Comparison of ENCODE assay signal across 9 mouse cellular contexts in the genomic region with DNA sequence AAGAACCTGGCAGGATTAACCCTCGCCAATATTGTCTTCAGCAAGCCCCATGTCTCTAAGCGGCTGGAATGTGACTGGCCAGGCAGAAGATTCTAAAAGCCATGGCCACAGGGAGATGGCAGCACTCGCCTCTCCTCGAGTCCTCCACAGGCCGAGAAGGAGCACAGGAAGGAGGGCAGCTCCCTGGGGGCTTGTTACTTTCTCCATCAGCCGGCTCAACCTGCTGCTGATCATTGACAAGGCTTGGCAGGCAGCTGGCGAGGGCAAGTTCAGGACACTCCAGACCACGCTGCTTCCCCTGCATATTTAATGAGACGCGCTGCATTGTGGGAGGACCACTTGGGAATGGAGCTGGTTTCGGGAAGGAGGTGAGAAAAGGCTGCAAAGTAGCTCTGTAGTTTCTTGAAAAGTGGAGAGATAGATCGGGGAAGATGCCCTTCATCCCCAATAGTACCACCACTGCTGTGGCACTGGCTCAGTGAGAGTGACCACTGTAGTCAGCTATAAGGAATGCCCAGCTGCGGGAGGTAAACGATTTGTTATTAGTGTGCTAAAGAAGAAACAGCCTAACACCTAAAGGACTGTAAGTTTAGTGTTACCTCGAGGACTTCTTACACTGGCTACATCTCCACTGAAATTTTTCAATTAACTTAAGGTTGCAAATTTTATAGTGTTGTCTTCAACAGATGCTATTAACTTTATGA.
DNase-seq lines count a peak whose midpoint lies in the region; ATAC-seq and TF ChIP-seq lines count a peak whose summit lies in the region.
"Had no signal": no experiment of that assay in that cellular context is flagged by ENCODE, and none has a peak within 500 bp of the region (broad histone marks: within the 10 kb centered on the region; RNA-seq: fewer than 3 reads in every experiment).

No protein-coding gene starts in this region.

- peak; percentile 66 for ATAC-seq in hindbrain, embryonic 14.5 days (ENCODE audit: low FRiP score)

- no peaks in the 10 kb centered on the region for H3K36me3 ChIP-seq in hindbrain, embryonic 14.5 days (replicated peaks; ENCODE audit: control insufficient read depth, insufficient read depth)
- H3K36me3 ChIP-seq in thymus, adult 2 months (ENCODE audit: control insufficient read depth, insufficient read depth, low read length), result no peaks in the 10 kb centered on the region

- intact Hi-C loops in gastrocnemius, adult 2 months (cut with DNase I), result loop anchor here (2.0 to 5.0 kb wide), 2 partner anchors 94 to 301 kb away; no protein-coding TSS in a partner anchor

- peaks cover 21% of the 10 kb centered on the region for H3K4me1 ChIP-seq in hindbrain, embryonic 14.5 days (replicated peaks; ENCODE audit: control insufficient read depth, insufficient read depth, low read length)
- no peaks in the 10 kb centered on the region for H3K4me1 ChIP-seq in thymus, adult 2 months (replicated peaks; ENCODE audit: control insufficient read depth, insufficient read depth, low read length)

- peak overlapping the region; percentile 63 for H3K27ac ChIP-seq in gastrocnemius, adult 2 months
- peak overlapping the region; percentile 54 for H3K27ac ChIP-seq in hindbrain, embryonic 14.5 days
- H3K27ac ChIP-seq in thymus, adult 2 months (ENCODE audit: control insufficient read depth, insufficient read depth, low read length), result no peak overlapping the region

- peak overlapping the region; percentile 51 for H3K9ac ChIP-seq in hindbrain, embryonic 14.5 days

- no peak for TF ChIP-seq POLR2A in thymus, adult 2 months (IDR thresholded peaks at IDR 0.05; ENCODE audit: control insufficient read depth, extremely low read depth, insufficient read depth, low read length, poor library complexity)

- peak; percentile 65 for DNase-seq in Muller cell, postnatal 12 days (ENCODE audit: inconsistent ontology term)
- DNase-seq in cerebellum, postnatal 25 days, result peak; percentile 22 to 39
- DNase-seq in gastrocnemius, adult 2 months, result peak; percentile 72
- DNase-seq in hindbrain, embryonic 14.5 days (ENCODE audit: low spot score), result peak; percentile 67
- DNase-seq in layer of hippocampus, postnatal 36 days, result peak; percentile 42 to 47
- DNase-seq in lung, postnatal 10 days, result peak; percentile 65
- peak; percentile 20 for DNase-seq in right cerebral cortex, postnatal 14 days
- DNase-seq in thymus, adult 2 months, result no peak

- peak overlapping the region; percentile 59 for H3K4me2 ChIP-seq in hindbrain, embryonic 14.5 days (replicated peaks)

- 9% methylated on average over 15 of the region's 15 CpGs for WGBS in hindbrain, embryonic 14.5 days
- 82% methylated on average over 15 of the region's 15 CpGs for WGBS in thymus, adult 2 months

- peak; percentile 52 for TF ChIP-seq CTCF in gastrocnemius, adult 2 months (IDR thresholded peaks at IDR 0.05)
- no peak for TF ChIP-seq CTCF in thymus, adult 2 months (IDR thresholded peaks at IDR 0.05; ENCODE audit: borderline replicate concordance, control insufficient read depth, extremely low read depth, insufficient read depth, low read length, poor library complexity)

- no peaks in the 10 kb centered on the region for H3K27me3 ChIP-seq in hindbrain, embryonic 14.5 days (ENCODE audit: control insufficient read depth, insufficient read depth, low read length)
- H3K27me3 ChIP-seq in thymus, adult 2 months (ENCODE audit: control insufficient read depth, insufficient read depth, low read length), result no peaks in the 10 kb centered on the region
- H3K27me3 ChIP-seq: megakaryocyte, embryonic 14.5 days had no signal

- H3K9me3 ChIP-seq in hindbrain, embryonic 14.5 days (ENCODE audit: control insufficient read depth, low read length), result no peaks in the 10 kb centered on the region
- H3K9me3 ChIP-seq: megakaryocyte, embryonic 14.5 days had no signal

- peak overlapping the region; percentile 65 for H3K4me3 ChIP-seq in gastrocnemius, adult 2 months
- H3K4me3 ChIP-seq in hindbrain, embryonic 14.5 days (replicated peaks; ENCODE audit: low read length), result peak overlapping the region; percentile 25
- no peak overlapping the region for H3K4me3 ChIP-seq in thymus, adult 2 months (ENCODE audit: control insufficient read depth, insufficient read depth, low read length)
- H3K4me3 ChIP-seq: megakaryocyte, embryonic 14.5 days had no signal
